Mouse (Mus musculus): ENCODE data around the gene Akap14.

DNA sequence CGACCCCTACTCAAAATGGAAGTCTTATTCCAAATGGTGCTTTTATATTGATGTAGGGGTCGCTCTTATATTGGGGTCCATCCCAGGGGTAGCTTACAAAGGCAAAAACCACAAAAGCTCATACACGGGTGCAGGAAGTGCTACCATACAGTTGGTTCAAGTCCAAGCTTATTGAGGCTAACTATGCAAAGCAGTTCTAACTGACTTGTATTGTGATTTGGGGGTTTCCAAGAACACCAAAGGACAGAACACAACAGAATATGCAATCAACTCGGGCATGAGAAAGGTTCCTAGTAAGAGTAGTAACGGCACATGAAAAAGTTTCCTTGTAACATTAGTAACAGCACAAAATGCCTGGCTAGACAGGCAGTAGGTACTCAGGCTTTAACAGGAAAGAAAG, 48.4 kb downstream of the Akap14 start:
- TF ChIP-seq NELFE (IDR thresholded peaks at IDR 0.05; ENCODE audit: low read depth, low read length), result no peak
- no peak for TF ChIP-seq CTCF (conservative IDR thresholded peaks at IDR 0.05 in 1 of 2, IDR thresholded peaks at IDR 0.05 in 1 of 2; ENCODE audit: low read depth in 2 of 2, low read length in 2 of 2)
- no peak; the same call in none of the 2 replicates for TF ChIP-seq EP300 (IDR thresholded peaks at IDR 0.05; ENCODE audit: low read length)

Measured in CH12.LX (cell line).